Mouse (Mus musculus) cortical plate, adult 2 months (tissue): Measurements from ENCODE around the gene Zbp1.

Experiments used
- CTCF ChIP-seq: fragments of 200-500 bp; IDR thresholded peaks from 2 replicates; pipeline ENCODE4 v1.5.1; 2011; ENCODE audit warnings: mild to moderate bottlenecking, control low read depth, low read length; ENCODE audit not compliant: insufficient read depth; ENCODE audit errors: extremely low read depth
- POLR2A ChIP-seq: fragments of 200-500 bp; IDR thresholded peaks from 2 replicates; pipeline ENCODE4 v1.6.1; 2011; ENCODE audit warnings: mild to moderate bottlenecking, low read length, control low read depth; ENCODE audit not compliant: insufficient read depth; ENCODE audit errors: extremely low read depth

DNA sequence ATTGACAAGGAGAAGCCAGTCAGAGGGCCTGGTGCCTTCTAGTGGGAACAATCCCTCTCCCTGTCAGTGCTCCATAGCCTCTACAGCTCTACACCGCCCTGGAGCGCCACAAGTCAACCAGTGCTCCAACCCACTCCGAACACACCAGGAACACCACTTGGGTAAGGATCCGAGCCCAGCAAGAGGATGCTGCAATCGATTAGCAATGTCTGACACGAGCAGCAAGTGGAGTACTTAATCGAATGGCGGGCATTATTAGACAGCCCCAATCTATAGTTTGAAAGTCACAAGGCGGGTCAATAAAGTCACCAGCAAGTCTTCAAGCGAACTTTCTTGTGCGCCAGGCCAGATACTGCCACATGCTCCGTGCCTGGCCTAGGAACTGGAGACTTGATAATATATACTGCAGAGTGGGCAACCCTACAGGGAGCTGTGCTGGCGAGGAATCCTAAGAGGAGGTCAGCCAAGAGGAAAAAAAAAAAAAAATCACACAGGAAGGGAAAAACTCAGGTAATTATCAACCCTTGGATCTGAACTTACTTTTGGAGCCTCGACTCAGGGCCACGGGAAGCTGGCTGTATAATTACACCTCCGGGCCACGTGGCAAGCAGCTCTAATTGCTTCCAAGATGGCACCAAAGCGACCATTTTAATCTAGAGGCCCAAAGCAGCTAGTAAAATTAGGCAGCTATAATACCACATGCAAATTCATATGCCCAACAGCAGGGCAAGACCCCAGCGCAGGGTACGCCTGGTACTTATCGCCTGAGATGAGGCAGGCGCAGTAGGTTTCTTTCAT lies 46.9 kb upstream of the Zbp1 start:
- TF ChIP-seq CTCF, result no peak
- no peak for TF ChIP-seq POLR2A
